Mouse (Mus musculus): Measurements from ENCODE around the gene Panx2. TPM values are rescaled to one million over a fixed set of nuclear protein-coding genes. Genes with fewer than 3 reads are reported as not detected.

The Panx2 gene
- polyA plus RNA-seq (2015; fragmentation: Nextera tagmentation; extraction: Ambion mirVana): 9.5 and 11.9 TPM in 2 replicates

DNA sequence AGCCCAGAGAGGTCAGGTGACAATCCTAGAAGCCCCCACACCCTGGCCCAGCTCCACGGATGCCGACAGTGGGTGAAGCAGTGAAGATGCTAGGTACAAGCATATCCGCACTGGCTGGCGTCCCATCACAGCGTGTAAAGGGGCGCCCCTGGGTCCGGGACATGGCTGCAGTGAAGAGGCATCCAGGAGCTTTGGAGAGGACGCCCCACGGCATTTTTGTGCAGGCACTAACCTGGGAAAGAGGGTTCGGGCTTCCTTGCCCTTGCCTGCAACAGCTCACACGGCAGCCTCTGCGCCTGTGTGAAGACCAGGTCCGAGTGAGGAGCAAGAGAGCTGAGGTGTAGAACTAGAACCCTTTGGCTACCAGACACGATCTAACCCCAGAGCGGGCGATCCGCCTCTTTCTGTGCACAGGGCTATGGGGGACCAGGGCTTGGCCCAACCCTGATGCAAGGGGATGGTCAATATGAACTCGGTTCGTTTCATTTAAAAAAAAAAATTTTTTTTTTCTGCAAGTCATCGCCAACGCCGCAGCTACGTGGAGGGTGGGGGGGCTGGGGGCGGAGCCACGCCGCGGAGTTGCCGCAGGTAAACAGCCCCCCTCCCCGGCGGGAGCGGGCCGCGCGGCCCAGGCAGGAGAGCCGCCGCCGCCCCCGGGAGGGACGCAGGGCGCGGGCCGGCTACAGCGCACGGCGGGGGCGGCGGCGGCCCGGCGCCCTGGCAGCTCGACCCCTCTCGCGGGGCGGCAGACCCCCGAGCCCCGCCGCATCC is at the start of gene Panx2:
Gene Panx2 (plus strand): TSS at position 574 of the 771 bp plus-strand sequence.
- no peaks in the 10 kb centered on the region for H3K36me3 ChIP-seq (ENCODE audit: control insufficient read depth, insufficient read depth, low read length)
- H3K9me3 ChIP-seq (ENCODE audit: control insufficient read depth, low read length): no peaks in the 10 kb centered on the region
- peak; percentile 55 for ATAC-seq
- H3K27ac ChIP-seq (ENCODE audit: low read depth, low read length): peak within 1 kb of the TSS; percentile 81
- H3K4me3 ChIP-seq (ENCODE audit: low read length): peak within 1 kb of the TSS; percentile 74
- WGBS: 1% methylated on average over 28 of the region's 57 CpGs
- peak within 1 kb of the TSS; percentile 88 for H3K9ac ChIP-seq (ENCODE audit: low read depth, low read length)
- H3K27me3 ChIP-seq (replicated peaks; ENCODE audit: control insufficient read depth, insufficient read depth, low read length): no peaks in the 10 kb centered on the region
- H3K4me1 ChIP-seq (ENCODE audit: control insufficient read depth, insufficient read depth, low read depth, low read length): peaks cover 15% of the 10 kb centered on the region
- peak within 1 kb of the TSS; percentile 81 for H3K4me2 ChIP-seq (ENCODE audit: low read length)

DNA sequence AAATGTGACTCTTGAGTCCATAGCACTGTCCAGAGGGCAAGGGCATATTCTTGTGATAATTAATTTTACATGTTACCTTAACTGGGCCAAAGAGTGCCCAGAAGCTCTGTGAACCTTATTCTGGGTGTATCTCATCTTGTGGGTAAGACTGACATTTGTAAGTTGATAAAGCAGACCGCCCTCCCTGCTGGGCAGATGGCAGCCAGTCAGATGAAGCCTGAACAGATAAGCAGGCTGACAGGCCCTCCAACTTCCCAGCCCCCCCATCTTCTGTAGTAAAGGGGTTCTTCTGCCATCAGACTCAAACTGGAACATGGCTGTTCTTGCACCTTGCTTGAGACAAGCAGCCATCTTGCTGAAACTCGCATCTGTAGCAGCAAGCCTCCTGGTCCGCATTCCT is 42.8 kb upstream of the Panx2 start:
- 91% methylated on average over 3 of the region's 3 CpGs for WGBS
- no peak overlapping the region for H3K4me2 ChIP-seq (ENCODE audit: low read length)
- no peak overlapping the region for H3K9ac ChIP-seq (ENCODE audit: low read depth, low read length)
- H3K9me3 ChIP-seq (ENCODE audit: control insufficient read depth, low read length): no peaks in the 10 kb centered on the region
- H3K4me1 ChIP-seq (ENCODE audit: control insufficient read depth, insufficient read depth, low read depth, low read length): no peaks in the 10 kb centered on the region
- H3K27me3 ChIP-seq (replicated peaks; ENCODE audit: control insufficient read depth, insufficient read depth, low read length): no peaks in the 10 kb centered on the region
- ATAC-seq: no peak
- no peak overlapping the region for H3K4me3 ChIP-seq (ENCODE audit: low read length)
- no peaks in the 10 kb centered on the region for H3K36me3 ChIP-seq (ENCODE audit: control insufficient read depth, insufficient read depth, low read length)
- H3K27ac ChIP-seq (ENCODE audit: low read depth, low read length): no peak overlapping the region

DNA sequence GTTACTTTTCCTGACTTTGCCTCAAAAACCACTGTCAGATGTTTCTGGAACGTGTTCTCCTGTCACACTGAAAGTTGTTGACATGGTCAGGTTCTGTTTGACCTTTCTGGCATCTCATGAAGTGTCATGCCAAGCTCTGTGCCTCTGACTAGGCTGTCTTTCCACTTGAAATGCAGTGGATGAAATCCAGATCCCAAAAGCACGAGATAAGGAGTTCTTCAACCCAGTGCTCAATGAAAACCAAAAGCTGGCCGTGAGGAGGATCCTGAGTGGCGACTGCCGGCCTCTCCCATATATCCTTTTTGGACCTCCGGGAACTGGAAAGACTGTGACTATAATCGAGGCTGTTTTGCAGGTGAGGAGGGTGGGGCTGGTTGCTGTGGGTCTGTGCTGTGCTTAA is 39.4 kb upstream of the Panx2 start:
- Histone ChIP-seq H3K36me3 (ENCODE audit: control insufficient read depth, insufficient read depth, low read length) (no peaks in the 10 kb centered on the region), H3K4me2 (ENCODE audit: low read length) (no peak overlapping the region), H3K9me3 (ENCODE audit: control insufficient read depth, low read length) (no peaks in the 10 kb centered on the region), H3K9ac (ENCODE audit: low read depth, low read length) (no peak overlapping the region), H3K4me3 (ENCODE audit: low read length) (no peak overlapping the region), H3K27ac (ENCODE audit: low read depth, low read length) (no peak overlapping the region), H3K27me3 (replicated peaks; ENCODE audit: control insufficient read depth, insufficient read depth, low read length) (no peaks in the 10 kb centered on the region), H3K4me1 (ENCODE audit: control insufficient read depth, insufficient read depth, low read depth, low read length) (no peaks in the 10 kb centered on the region)
- no peak for ATAC-seq
- WGBS: 85% methylated on average over 7 of the region's 7 CpGs

DNA sequence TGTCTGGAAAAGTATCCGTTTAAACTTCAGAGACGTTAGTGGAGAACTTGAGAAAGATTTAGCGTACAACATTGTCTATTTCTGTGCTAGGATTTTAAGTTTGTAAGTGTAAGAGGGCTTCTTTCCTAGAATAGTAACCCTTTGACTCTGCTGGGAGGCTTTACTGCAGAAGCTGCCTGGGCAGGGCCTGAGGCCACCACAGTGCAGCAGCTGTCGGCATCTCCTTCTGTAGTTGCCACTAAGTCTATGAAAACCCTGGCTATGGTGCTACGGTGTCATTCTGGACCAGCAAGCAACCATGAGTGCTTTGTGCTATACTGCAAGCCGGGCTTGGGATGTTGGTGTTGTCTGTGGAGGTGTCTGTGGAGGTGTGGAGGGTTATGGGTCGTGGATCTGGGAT is 39.0 kb upstream of the Panx2 start:
- no peak for ATAC-seq
- no peak overlapping the region for H3K27ac ChIP-seq (ENCODE audit: low read depth, low read length)
- H3K4me3 ChIP-seq (ENCODE audit: low read length): no peak overlapping the region
- H3K4me2 ChIP-seq (ENCODE audit: low read length): no peak overlapping the region
- no peak overlapping the region for H3K9ac ChIP-seq (ENCODE audit: low read depth, low read length)
- H3K9me3 ChIP-seq (ENCODE audit: control insufficient read depth, low read length): no peaks in the 10 kb centered on the region
- H3K36me3 ChIP-seq (ENCODE audit: control insufficient read depth, insufficient read depth, low read length): no peaks in the 10 kb centered on the region
- 90% methylated on average over 7 of the region's 7 CpGs for WGBS
- H3K4me1 ChIP-seq (ENCODE audit: control insufficient read depth, insufficient read depth, low read depth, low read length): no peaks in the 10 kb centered on the region
- no peaks in the 10 kb centered on the region for H3K27me3 ChIP-seq (replicated peaks; ENCODE audit: control insufficient read depth, insufficient read depth, low read length)

DNA sequence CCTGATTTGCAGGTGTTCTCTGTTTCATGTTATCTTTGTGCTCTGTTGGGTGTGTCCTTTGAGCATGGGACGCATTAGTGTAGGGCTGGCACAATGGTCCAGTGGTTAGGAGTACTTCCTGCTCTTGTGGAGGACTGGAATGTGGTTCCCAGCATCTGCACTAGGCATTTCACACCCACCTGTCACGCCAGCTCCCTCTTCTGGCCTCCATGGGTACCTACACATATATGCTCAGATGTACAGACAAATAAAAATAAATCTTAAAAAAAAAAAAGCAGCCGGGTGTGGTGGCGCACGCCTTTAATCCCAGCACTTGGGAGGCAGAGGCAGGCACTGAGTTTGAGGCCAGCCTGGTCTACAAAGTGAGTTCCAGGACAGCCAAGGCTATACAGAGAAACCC is 15.2 kb upstream of the Panx2 start:
- WGBS: 76% methylated on average over 5 of the region's 5 CpGs
- Histone ChIP-seq H3K9me3 (ENCODE audit: control insufficient read depth, low read length) (no peaks in the 10 kb centered on the region), H3K4me1 (ENCODE audit: control insufficient read depth, insufficient read depth, low read depth, low read length) (no peaks in the 10 kb centered on the region), H3K27ac (ENCODE audit: low read depth, low read length) (no peak overlapping the region), H3K4me2 (ENCODE audit: low read length) (no peak overlapping the region), H3K27me3 (replicated peaks; ENCODE audit: control insufficient read depth, insufficient read depth, low read length) (no peaks in the 10 kb centered on the region), H3K9ac (ENCODE audit: low read depth, low read length) (no peak overlapping the region), H3K4me3 (ENCODE audit: low read length) (no peak overlapping the region), H3K36me3 (ENCODE audit: control insufficient read depth, insufficient read depth, low read length) (no peaks in the 10 kb centered on the region)
- ATAC-seq: no peak

DNA sequence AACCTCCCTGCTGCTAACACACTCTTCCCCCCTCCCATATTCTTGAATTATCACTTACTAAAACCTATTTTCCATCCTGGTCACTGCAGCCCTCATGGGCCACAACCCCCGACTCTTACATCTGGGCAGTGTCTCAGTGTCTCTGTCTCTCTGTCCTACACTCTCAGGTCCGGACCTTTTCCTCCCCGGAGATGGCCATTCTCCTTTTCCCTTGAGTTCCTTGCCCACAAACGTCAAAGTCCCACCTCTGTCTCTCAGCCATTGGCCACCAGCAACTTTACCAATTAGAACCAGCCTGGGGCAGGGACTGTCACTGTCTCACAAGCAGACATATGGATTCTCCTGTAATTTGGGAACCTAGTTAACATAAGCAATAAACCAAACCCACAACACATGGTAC is 13.2 kb upstream of the Panx2 start:
- H3K9me3 ChIP-seq (ENCODE audit: control insufficient read depth, low read length): no peaks in the 10 kb centered on the region
- no peak for ATAC-seq
- no peaks in the 10 kb centered on the region for H3K36me3 ChIP-seq (ENCODE audit: control insufficient read depth, insufficient read depth, low read length)
- H3K9ac ChIP-seq (ENCODE audit: low read depth, low read length): no peak overlapping the region
- H3K4me3 ChIP-seq (ENCODE audit: low read length): no peak overlapping the region
- H3K27ac ChIP-seq (ENCODE audit: low read depth, low read length): no peak overlapping the region
- WGBS: 75% methylated on average over 4 of the region's 4 CpGs
- H3K4me1 ChIP-seq (ENCODE audit: control insufficient read depth, insufficient read depth, low read depth, low read length): no peaks in the 10 kb centered on the region
- no peaks in the 10 kb centered on the region for H3K27me3 ChIP-seq (replicated peaks; ENCODE audit: control insufficient read depth, insufficient read depth, low read length)
- H3K4me2 ChIP-seq (ENCODE audit: low read length): no peak overlapping the region

DNA sequence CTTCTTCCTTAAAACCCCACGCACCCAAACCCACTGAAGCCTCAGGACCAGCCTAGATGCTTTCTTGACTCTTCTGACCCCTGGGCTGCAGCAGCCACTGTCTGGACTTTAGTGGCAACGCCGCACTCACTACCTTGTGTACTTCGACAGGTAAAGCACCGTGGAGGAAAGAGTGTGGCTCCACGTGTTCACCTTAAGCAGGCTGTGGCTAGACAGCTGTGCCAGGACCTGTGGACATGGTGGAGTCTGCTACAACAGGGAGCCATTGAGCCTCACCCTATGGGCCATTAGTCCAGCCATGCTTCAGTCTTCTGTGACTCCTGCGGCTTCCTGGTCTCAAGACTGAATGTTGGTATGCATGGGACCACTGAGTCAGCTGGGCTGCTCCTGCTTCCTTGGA is 4.9 kb upstream of the Panx2 start:
- ATAC-seq: no peak
- no peak overlapping the region for H3K4me3 ChIP-seq (ENCODE audit: low read length)
- H3K4me2 ChIP-seq (ENCODE audit: low read length): no peak overlapping the region
- H3K27me3 ChIP-seq (replicated peaks; ENCODE audit: control insufficient read depth, insufficient read depth, low read length): no peaks in the 10 kb centered on the region
- H3K9ac ChIP-seq (ENCODE audit: low read depth, low read length): no peak overlapping the region
- H3K27ac ChIP-seq (ENCODE audit: low read depth, low read length): no peak overlapping the region
- peaks cover 4% of the 10 kb centered on the region; the same call in 1 of the 2 replicates for H3K4me1 ChIP-seq (ENCODE audit: control insufficient read depth, insufficient read depth, low read depth, low read length)
- no peaks in the 10 kb centered on the region for H3K36me3 ChIP-seq (ENCODE audit: control insufficient read depth, insufficient read depth, low read length)
- WGBS: 95% methylated on average over 7 of the region's 7 CpGs
- H3K9me3 ChIP-seq (ENCODE audit: control insufficient read depth, low read length): no peaks in the 10 kb centered on the region

DNA sequence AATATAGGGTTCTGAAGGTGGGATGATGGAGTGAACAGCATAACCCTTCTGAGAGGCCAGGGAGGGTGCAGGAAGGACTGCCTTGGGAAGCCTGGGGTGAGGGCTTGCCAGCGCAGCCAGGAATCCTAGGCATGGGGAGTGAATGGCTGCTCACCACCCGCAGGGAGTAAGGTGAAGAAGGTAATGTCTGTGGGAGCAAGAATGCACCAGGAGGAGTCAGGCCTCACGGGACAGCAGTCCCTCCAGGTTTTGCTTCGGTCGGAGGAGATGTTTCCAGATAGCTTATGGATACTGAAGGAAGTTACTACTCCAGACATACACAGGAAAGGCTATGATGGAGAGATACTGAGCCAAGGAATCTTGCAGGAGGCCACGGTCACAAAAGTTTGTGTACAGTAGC is 798 bp upstream of the Panx2 start:
- no peaks in the 10 kb centered on the region for H3K9me3 ChIP-seq (ENCODE audit: control insufficient read depth, low read length)
- WGBS: 32% methylated on average over 6 of the region's 6 CpGs
- H3K27me3 ChIP-seq (replicated peaks; ENCODE audit: control insufficient read depth, insufficient read depth, low read length): no peaks in the 10 kb centered on the region
- peak overlapping the region; percentile 81 for H3K27ac ChIP-seq (ENCODE audit: low read depth, low read length)
- peak overlapping the region; percentile 88 for H3K9ac ChIP-seq (ENCODE audit: low read depth, low read length)
- no peaks in the 10 kb centered on the region for H3K36me3 ChIP-seq (ENCODE audit: control insufficient read depth, insufficient read depth, low read length)
- H3K4me3 ChIP-seq (ENCODE audit: low read length): peak overlapping the region; percentile 74
- peak overlapping the region; percentile 81 for H3K4me2 ChIP-seq (ENCODE audit: low read length)
- H3K4me1 ChIP-seq (ENCODE audit: control insufficient read depth, insufficient read depth, low read depth, low read length): peaks cover 15% of the 10 kb centered on the region
- ATAC-seq: no peak

DNA sequence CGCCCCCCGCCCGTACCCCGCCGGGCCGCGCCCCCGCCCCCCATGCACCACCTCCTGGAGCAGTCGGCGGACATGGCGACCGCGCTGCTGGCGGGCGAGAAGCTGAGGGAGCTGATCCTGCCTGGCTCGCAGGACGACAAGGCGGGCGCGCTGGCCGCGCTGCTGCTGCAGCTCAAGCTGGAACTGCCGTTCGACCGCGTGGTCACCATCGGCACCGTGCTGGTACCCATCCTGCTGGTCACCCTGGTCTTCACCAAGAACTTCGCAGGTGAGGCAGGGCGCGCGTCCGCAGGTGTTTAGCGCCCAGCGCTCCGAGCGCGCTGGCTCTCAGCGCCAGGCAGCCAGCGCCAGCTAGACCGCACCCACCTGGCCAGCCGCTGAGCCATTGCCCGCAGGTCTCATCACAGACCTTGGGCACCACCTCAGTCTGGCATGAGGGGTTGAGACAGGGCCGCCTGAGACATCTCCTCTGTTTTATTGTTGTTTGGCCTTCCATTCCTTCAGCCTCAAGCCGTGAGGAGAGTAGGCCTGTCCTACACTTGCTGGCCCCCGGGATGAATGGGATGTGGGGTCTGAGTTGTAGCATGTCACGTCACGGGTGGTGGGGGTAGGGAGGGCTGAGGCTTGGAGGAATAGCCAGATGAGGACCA is 623 bp downstream of the Panx2 start:
- H3K27me3 ChIP-seq (replicated peaks; ENCODE audit: control insufficient read depth, insufficient read depth, low read length): peaks cover 3% of the 10 kb centered on the region; the same call in 1 of the 2 replicates
- peak overlapping the region; percentile 74 for H3K4me3 ChIP-seq (ENCODE audit: low read length)
- no peaks in the 10 kb centered on the region for H3K9me3 ChIP-seq (ENCODE audit: control insufficient read depth, low read length)
- peak overlapping the region; percentile 81 for H3K27ac ChIP-seq (ENCODE audit: low read depth, low read length)
- H3K36me3 ChIP-seq (ENCODE audit: control insufficient read depth, insufficient read depth, low read length): no peaks in the 10 kb centered on the region
- peak overlapping the region; percentile 81 for H3K4me2 ChIP-seq (ENCODE audit: low read length)
- H3K4me1 ChIP-seq (ENCODE audit: control insufficient read depth, insufficient read depth, low read depth, low read length): peaks cover 15% of the 10 kb centered on the region
- H3K9ac ChIP-seq (ENCODE audit: low read depth, low read length): peak overlapping the region; percentile 88
- peak; percentile 52 for ATAC-seq
- WGBS: 1% methylated on average over 35 of the region's 48 CpGs
